Mouse (Mus musculus) limb, embryonic 15.5 days (tissue): ENCODE results near the gene BC035947. TPM values are rescaled to one million over a fixed set of nuclear protein-coding genes. Genes with fewer than 3 reads are reported as not detected.
A peak's percentile ranks its signal among the peaks of the same experiment; 100 is the strongest.
"Not testable (repeated sequence)": the region's sequence is repeated elsewhere in the genome, so short reads cannot be mapped to it uniquely, and the experiment has no call there.

Source experiments
- ATAC-seq: fragments of 200-750 bp; cut with Nextera tagmentation; 2 replicates; pipeline ENCODE4 v1.8.0; 2017; ENCODE audit warnings: low read depth, moderate TSS enrichment; ENCODE audit not compliant: insufficient number of reproducible peaks, low FRiP score, low TSS enrichment
- H3K27ac ChIP-seq: fragments of 300-500 bp; sonication (generic); 2 replicates; pipeline ENCODE4 v1.5.1; 2015; ENCODE audit warnings: moderate library complexity, mild to moderate bottlenecking, inconsistent platforms
- H3K27me3 ChIP-seq: fragments of 300-500 bp; sonication (generic); 2 replicates; pipeline ENCODE4 v1.6.1; 2015; ENCODE audit warnings: inconsistent platforms
- H3K36me3 ChIP-seq: fragments of 300-500 bp; sonication (generic); 2 replicates; pipeline ENCODE4 v1.6.1; 2015; ENCODE audit warnings: inconsistent platforms
- H3K4me1 ChIP-seq: fragments of 300-500 bp; sonication (generic); 2 replicates; pipeline ENCODE4 v1.6.1; 2015; ENCODE audit warnings: inconsistent platforms
- H3K4me2 ChIP-seq: fragments of 300-500 bp; sonication (generic); 2 replicates; pipeline ENCODE4 v1.6.1; 2015; ENCODE audit warnings: mild to moderate bottlenecking, inconsistent platforms
- H3K4me3 ChIP-seq: fragments of 300-500 bp; sonication (generic); 2 replicates; pipeline ENCODE4 v1.5.1; 2015; ENCODE audit warnings: mild to moderate bottlenecking, inconsistent platforms
- H3K9ac ChIP-seq: fragments of 300-500 bp; sonication (generic); 2 replicates; pipeline ENCODE4 v1.6.1; 2015; ENCODE audit warnings: inconsistent platforms
- H3K9me3 ChIP-seq: fragments of 300-500 bp; sonication (generic); 2 replicates; pipeline ENCODE4 v1.6.1; 2016; ENCODE audit warnings: inconsistent platforms
- WGBS: fragments of 180-500 bp; shearing (Covaris S2); methylation state at CpG from one replicate; pipeline ENCODE4 v1.1.7; 2015; 5-methylcytosine and 5-hydroxymethylcytosine counted together
- polyA plus RNA-seq: library from polyadenylated mRNA; unstranded; fragments of >200 nt; fragmentation: Nextera tagmentation; extraction: Ambion mirVana; gene quantifications from 2 replicates; pipeline ENCODE4 v1.2.1, GENCODE M21; 2015

Gene BC035947
- polyA plus RNA-seq, 1 experiment from 2014 or later, result 0.06 TPM

GRCm38 (mm10) chr1:78530500-78531215, 18.7 kb upstream of the BC035947 start:
- Histone ChIP-seq H3K36me3 (no peaks in the 10 kb centered on the region), H3K9me3 (no peaks in the 10 kb centered on the region), H3K4me1 (no peaks in the 10 kb centered on the region), H3K4me2 (no peak overlapping the region), H3K27me3 (no peaks in the 10 kb centered on the region), H3K4me3 (no peak overlapping the region), H3K9ac (no peak overlapping the region), H3K27ac (no peak overlapping the region)
- no peak for ATAC-seq
- 48% methylated on average over 7 of the region's 7 CpGs for WGBS

- Histone ChIP-seq H3K27ac (no peak overlapping the region), H3K36me3 (no peaks in the 10 kb centered on the region), H3K27me3 (no peaks in the 10 kb centered on the region), H3K4me3 (no peak overlapping the region), H3K4me1 (no peaks in the 10 kb centered on the region), H3K9ac (no peak overlapping the region), H3K4me2 (no peak overlapping the region), H3K9me3 (no peaks in the 10 kb centered on the region)
- no peak for ATAC-seq
- 81% methylated on average over 8 of the region's 8 CpGs for WGBS
These were observed 17.1 kb upstream of the BC035947 start for GRCm38 (mm10) chr1:78529011-78529410.

- Histone ChIP-seq H3K4me2 (no peak overlapping the region), H3K9ac (no peak overlapping the region), H3K27me3 (no peaks in the 10 kb centered on the region), H3K4me3 (no peak overlapping the region), H3K27ac (no peak overlapping the region), H3K4me1 (no peaks in the 10 kb centered on the region), H3K9me3 (no peaks in the 10 kb centered on the region), H3K36me3 (no peaks in the 10 kb centered on the region)
- WGBS, result 96% methylated on average over 3 of the region's 3 CpGs
- no peak for ATAC-seq
These were observed 16.4 kb upstream of the BC035947 start for GRCm38 (mm10) chr1:78528356-78528755.

GRCm38 (mm10) chr1:78525189-78525886, 13.4 kb upstream of the BC035947 start:
- no peak overlapping the region for H3K9ac ChIP-seq
- H3K9me3 ChIP-seq, result no peaks in the 10 kb centered on the region
- H3K36me3 ChIP-seq, result no peaks in the 10 kb centered on the region
- 42% methylated on average over 23 of the region's 23 CpGs for WGBS
- ATAC-seq, result no peak
- no peaks in the 10 kb centered on the region for H3K27me3 ChIP-seq
- H3K4me1 ChIP-seq, result no peaks in the 10 kb centered on the region
- no peak overlapping the region for H3K4me2 ChIP-seq
- no peak overlapping the region for H3K4me3 ChIP-seq
- no peak overlapping the region for H3K27ac ChIP-seq

GRCm38 (mm10) chr1:78518907-78519306, 6.9 kb upstream of the BC035947 start:
- H3K4me1 ChIP-seq, result no peaks in the 10 kb centered on the region
- 87% methylated on average over 7 of the region's 7 CpGs for WGBS
- no peak overlapping the region for H3K4me2 ChIP-seq
- no peak overlapping the region for H3K27ac ChIP-seq
- no peaks in the 10 kb centered on the region for H3K9me3 ChIP-seq
- no peaks in the 10 kb centered on the region for H3K27me3 ChIP-seq
- ATAC-seq, result no peak
- H3K4me3 ChIP-seq, result no peak overlapping the region
- no peaks in the 10 kb centered on the region for H3K36me3 ChIP-seq
- no peak overlapping the region for H3K9ac ChIP-seq

- Histone ChIP-seq H3K4me1 (peaks cover 4% of the 10 kb centered on the region; the same call in 1 of the 2 replicates), H3K9ac (no peak overlapping the region), H3K27ac (no peak overlapping the region), H3K36me3 (no peaks in the 10 kb centered on the region), H3K4me2 (no peak overlapping the region), H3K27me3 (0 out of 2 replicates have a peak, but pooled peaks cover 5% of the 10 kb centered on the region), H3K9me3 (no peaks in the 10 kb centered on the region), H3K4me3 (no peak overlapping the region)
- WGBS, result 77% methylated on average over 8 of the region's 8 CpGs
- ATAC-seq, result no peak
These were observed 798 bp upstream of the BC035947 start for GRCm38 (mm10) chr1:78512756-78513155.

GRCm38 (mm10) chr1:78510862-78511261, 1.1 kb downstream of the BC035947 start, which contains the start of gene Mogat1:
Gene Mogat1, plus strand, starts transcription at chr1:78510991.
- peak within 1 kb of the TSS; percentile 53 for H3K4me2 ChIP-seq
- H3K27me3 ChIP-seq, result 0 out of 2 replicates have a peak, but pooled peaks cover 5% of the 10 kb centered on the region
- no peaks in the 10 kb centered on the region for H3K9me3 ChIP-seq
- peak within 1 kb of the TSS; percentile 31 for H3K4me3 ChIP-seq
- no peak within 1 kb of the TSS for H3K9ac ChIP-seq
- no peak within 1 kb of the TSS for H3K27ac ChIP-seq
- WGBS, result 67% methylated on average over 5 of the region's 5 CpGs
- no peak for ATAC-seq
- no peaks in the 10 kb centered on the region for H3K36me3 ChIP-seq
- peaks cover 4% of the 10 kb centered on the region; the same call in 1 of the 2 replicates for H3K4me1 ChIP-seq

- Histone ChIP-seq H3K27me3 (0 out of 2 replicates have a peak, but pooled peaks cover 5% of the 10 kb centered on the region), H3K9ac (no peak overlapping the region), H3K4me2 (no peak overlapping the region), H3K4me3 (no peak overlapping the region), H3K4me1 (peaks cover 4% of the 10 kb centered on the region; the same call in 1 of the 2 replicates), H3K27ac (no peak overlapping the region), H3K36me3 (no peaks in the 10 kb centered on the region), H3K9me3 (no peaks in the 10 kb centered on the region)
- WGBS, result 25% methylated on average over 1 of the region's 1 CpGs
- ATAC-seq, result no peak
These were observed 4.8 kb downstream of the BC035947 start for GRCm38 (mm10) chr1:78507137-78507536.

GRCm38 (mm10) chr1:78502527-78502926, 9.4 kb downstream of the BC035947 start:
- Histone ChIP-seq H3K4me1 (no peaks in the 10 kb centered on the region), H3K4me2 (no peak overlapping the region), H3K9ac (no peak overlapping the region), H3K36me3 (no peaks in the 10 kb centered on the region), H3K9me3 (no peaks in the 10 kb centered on the region), H3K4me3 (no peak overlapping the region), H3K27me3 (no peaks in the 10 kb centered on the region), H3K27ac (no peak overlapping the region)
- WGBS, result 89% methylated on average over 6 of the region's 6 CpGs
- ATAC-seq, result no peak

- WGBS, result 90% methylated on average over 12 of the region's 12 CpGs
- H3K9ac ChIP-seq, H3K4me1 ChIP-seq, H3K9me3 ChIP-seq, H3K27ac ChIP-seq, H3K27me3 ChIP-seq, H3K4me3 ChIP-seq, H3K4me2 ChIP-seq, ATAC-seq, H3K36me3 ChIP-seq: not testable (repeated sequence)
These were observed 10.1 kb downstream of the BC035947 start for GRCm38 (mm10) chr1:78501856-78502255.

GRCm38 (mm10) chr1:78501036-78501435, 10.9 kb downstream of the BC035947 start:
- H3K4me1 ChIP-seq, result no peaks in the 10 kb centered on the region
- no peaks in the 10 kb centered on the region for H3K36me3 ChIP-seq
- H3K4me3 ChIP-seq, result no peak overlapping the region
- H3K27ac ChIP-seq, result no peak overlapping the region
- H3K9me3 ChIP-seq, result no peaks in the 10 kb centered on the region
- ATAC-seq, result no peak
- H3K4me2 ChIP-seq, result no peak overlapping the region
- no peak overlapping the region for H3K9ac ChIP-seq
- 89% methylated on average over 16 of the region's 16 CpGs for WGBS
- H3K27me3 ChIP-seq, result no peaks in the 10 kb centered on the region

GRCm38 (mm10) chr1:78490143-78490542, 21.8 kb downstream of the BC035947 start:
- H3K9me3 ChIP-seq, result no peaks in the 10 kb centered on the region
- H3K27me3 ChIP-seq, result no peaks in the 10 kb centered on the region
- H3K4me1 ChIP-seq, result peaks cover 19% of the 10 kb centered on the region
- no peak for ATAC-seq
- no peak overlapping the region for H3K9ac ChIP-seq
- H3K4me2 ChIP-seq, result no peak overlapping the region
- WGBS, result 59% methylated on average over 1 of the region's 1 CpGs
- no peak overlapping the region for H3K4me3 ChIP-seq
- peaks cover 6% of the 10 kb centered on the region; the same call in 1 of the 2 replicates for H3K36me3 ChIP-seq
- no peak overlapping the region for H3K27ac ChIP-seq
